Mouse (Mus musculus): ENCODE data around the gene Ccdc151.
A peak's percentile ranks its signal among the peaks of the same experiment; 100 is the strongest.

The Ccdc151 gene

GRCm38 (mm10) chr9:22002194-22003162 lies at the start of gene Ccdc151, which contains the start of gene Prkcsh:
Gene Ccdc151 (minus strand): TSS chr9:22002634.
Gene Prkcsh (plus strand): TSS chr9:22002806.
- DNase-seq, result peak; percentile 99 to 100

- DNase-seq, result peak in 1 of 2 experiments; percentile 43
Measured at GRCm38 (mm10) chr9:22051958-22052254, 49.5 kb upstream of the Ccdc151 start, which contains the start of gene Elavl3. Gene Elavl3 (minus strand): TSS chr9:22052023.

- no peak for DNase-seq
Measured at GRCm38 (mm10) chr9:22051161-22051957, 48.9 kb upstream of the Ccdc151 start.

GRCm38 (mm10) chr9:22050351-22050889 lies 48.0 kb upstream of the Ccdc151 start:
- DNase-seq, result peak; percentile 50 to 75

GRCm38 (mm10) chr9:22049721-22050270 lies 47.4 kb upstream of the Ccdc151 start:
- no peak for DNase-seq

- no peak for DNase-seq
Measured at GRCm38 (mm10) chr9:22049315-22049714, 46.9 kb upstream of the Ccdc151 start.

GRCm38 (mm10) chr9:22047329-22047728 lies 44.9 kb upstream of the Ccdc151 start:
- peak in 1 of 2 experiments; percentile 15 for DNase-seq

- DNase-seq, result no peak
Measured at GRCm38 (mm10) chr9:22041832-22042231, 39.4 kb upstream of the Ccdc151 start.

GRCm38 (mm10) chr9:22037826-22038225 lies 35.4 kb upstream of the Ccdc151 start:
- peak in 1 of 2 experiments; percentile 29 for DNase-seq

- DNase-seq, result no peak
Measured at GRCm38 (mm10) chr9:22035300-22036044, 33.0 kb upstream of the Ccdc151 start.

GRCm38 (mm10) chr9:22030386-22030785 lies 28.0 kb upstream of the Ccdc151 start:
- no peak for DNase-seq

GRCm38 (mm10) chr9:22028467-22028866 lies 26.0 kb upstream of the Ccdc151 start:
- no peak for DNase-seq

- DNase-seq, result no peak
Measured at GRCm38 (mm10) chr9:22024592-22024991, 22.2 kb upstream of the Ccdc151 start.

- no peak for DNase-seq
Measured at GRCm38 (mm10) chr9:22017208-22017825, 14.9 kb upstream of the Ccdc151 start.

- no peak for DNase-seq
Measured at GRCm38 (mm10) chr9:22016245-22016644, 13.8 kb upstream of the Ccdc151 start.

- no peak for DNase-seq
Measured at GRCm38 (mm10) chr9:22012731-22013130, 10.3 kb upstream of the Ccdc151 start.

- no peak for DNase-seq
Measured at GRCm38 (mm10) chr9:22011055-22011454, 8.6 kb upstream of the Ccdc151 start.

GRCm38 (mm10) chr9:22004546-22004945 lies 2.1 kb upstream of the Ccdc151 start:
- DNase-seq, result no peak

- peak in 1 of 2 experiments; percentile 47 for DNase-seq
Measured at GRCm38 (mm10) chr9:22003163-22003554, 725 bp upstream of the Ccdc151 start.

- DNase-seq, result no peak
Measured at GRCm38 (mm10) chr9:22001633-22002032, 801 bp downstream of the Ccdc151 start.

- DNase-seq, result no peak
Measured at GRCm38 (mm10) chr9:22000296-22000695, 2.1 kb downstream of the Ccdc151 start.
